Mouse (Mus musculus) embryo, embryonic 11 days (tissue): ENCODE measurements around the gene Vtcn1.
A peak's percentile ranks its signal among the peaks of the same experiment; 100 is the strongest.

ENCODE experiments used
- DNase-seq: peaks from one replicate; pipeline ENCODE4 v3.0.0-alpha.2; 2015

The Vtcn1 gene

GRCm38 (mm10) chr3:100857139-100857538 is 31.9 kb downstream of the Vtcn1 start:
- DNase-seq, result no peak

- no peak for DNase-seq
These were observed 33.2 kb downstream of the Vtcn1 start for GRCm38 (mm10) chr3:100858334-100859002.

- DNase-seq, result no peak
These were observed 36.3 kb downstream of the Vtcn1 start for GRCm38 (mm10) chr3:100861307-100862303.

GRCm38 (mm10) chr3:100866946-100867345 is 41.7 kb downstream of the Vtcn1 start:
- no peak for DNase-seq

GRCm38 (mm10) chr3:100877057-100877456 is 51.8 kb downstream of the Vtcn1 start:
- DNase-seq, result no peak

GRCm38 (mm10) chr3:100881403-100881802 is 56.1 kb downstream of the Vtcn1 start:
- no peak for DNase-seq

- DNase-seq, result no peak
These were observed 56.8 kb downstream of the Vtcn1 start for GRCm38 (mm10) chr3:100881843-100882634.

GRCm38 (mm10) chr3:100889234-100889633 is 64.0 kb downstream of the Vtcn1 start:
- no peak for DNase-seq

GRCm38 (mm10) chr3:100890406-100890805 is 65.1 kb downstream of the Vtcn1 start:
- DNase-seq, result no peak

GRCm38 (mm10) chr3:100892383-100893335 is 67.4 kb downstream of the Vtcn1 start:
- no peak for DNase-seq

- no peak for DNase-seq
These were observed 70.2 kb downstream of the Vtcn1 start for GRCm38 (mm10) chr3:100895500-100895899.

GRCm38 (mm10) chr3:100906128-100906527 is 80.9 kb downstream of the Vtcn1 start:
- DNase-seq, result no peak

- DNase-seq, result no peak
These were observed 81.7 kb downstream of the Vtcn1 start for GRCm38 (mm10) chr3:100906916-100907315.

- no peak for DNase-seq
These were observed 83.3 kb downstream of the Vtcn1 start for GRCm38 (mm10) chr3:100908594-100908993.

- DNase-seq, result no peak
These were observed 85.4 kb downstream of the Vtcn1 start for GRCm38 (mm10) chr3:100910621-100911020.

- DNase-seq, result no peak
These were observed 85.8 kb downstream of the Vtcn1 start for GRCm38 (mm10) chr3:100911026-100911425.

GRCm38 (mm10) chr3:100911498-100912213 is 86.4 kb downstream of the Vtcn1 start:
- no peak for DNase-seq

- DNase-seq, result peak; percentile 80
These were observed 91.6 kb downstream of the Vtcn1 start for GRCm38 (mm10) chr3:100916844-100917243.

- DNase-seq, result no peak
These were observed 95.4 kb downstream of the Vtcn1 start for GRCm38 (mm10) chr3:100920611-100921140.

- peak; percentile 98 for DNase-seq
These were observed 96.7 kb downstream of the Vtcn1 start, which contains the start of gene Trim45 for GRCm38 (mm10) chr3:100921825-100922505. Gene Trim45 (plus strand): TSS chr3:100922202.
